Mouse (Mus musculus) lung, adult 18-20 months (tissue): ENCODE results near the gene Arrdc5.
"Not testable (repeated sequence)": the region's sequence is repeated elsewhere in the genome, so short reads cannot be mapped to it uniquely, and the experiment has no call there.

ENCODE experiments used
- DNase-seq, 2 experiments: peaks; one replicate each; pipeline ENCODE4 v3.0.0; 2022; ENCODE audit warnings: mixed read lengths in 2 of 2

Arrdc5 gene

GRCm38 (mm10) chr17:56276643-56277566 lies 23.2 kb downstream of the Arrdc5 start, which contains the start of gene Ticam1:
Ticam1 (minus strand) TSS chr17:56276786.
- DNase-seq = peak; percentile 95 to 96

- peak in 1 of 2 experiments; percentile 29 for DNase-seq
Observed at GRCm38 (mm10) chr17:56275842-56276480, 24.1 kb downstream of the Arrdc5 start.

- no peak for DNase-seq
Observed at GRCm38 (mm10) chr17:56273986-56274385, 26.1 kb downstream of the Arrdc5 start.

GRCm38 (mm10) chr17:56273482-56273881 lies 26.6 kb downstream of the Arrdc5 start:
- DNase-seq = no peak

GRCm38 (mm10) chr17:56272644-56273043 lies 27.4 kb downstream of the Arrdc5 start:
- DNase-seq = peak; percentile 73 to 79

- no peak for DNase-seq
Observed at GRCm38 (mm10) chr17:56271609-56272253, 28.4 kb downstream of the Arrdc5 start.

GRCm38 (mm10) chr17:56269741-56270140 lies 30.3 kb downstream of the Arrdc5 start:
- no peak for DNase-seq

GRCm38 (mm10) chr17:56269153-56269630 lies 30.9 kb downstream of the Arrdc5 start:
- DNase-seq = peak; percentile 75 to 84

GRCm38 (mm10) chr17:56266271-56266670 lies 33.8 kb downstream of the Arrdc5 start:
- DNase-seq = no peak

- DNase-seq = no peak
Observed at GRCm38 (mm10) chr17:56265869-56266268, 34.2 kb downstream of the Arrdc5 start.

GRCm38 (mm10) chr17:56265011-56265410 lies 35.1 kb downstream of the Arrdc5 start:
- no peak for DNase-seq

- DNase-seq = peak; percentile 79 to 81
Observed at GRCm38 (mm10) chr17:56264020-56264419, 36.1 kb downstream of the Arrdc5 start.

- DNase-seq = no peak
Observed at GRCm38 (mm10) chr17:56262645-56263094, 37.4 kb downstream of the Arrdc5 start.

GRCm38 (mm10) chr17:56261166-56261565 lies 38.9 kb downstream of the Arrdc5 start:
- peak in 1 of 2 experiments; percentile 42 for DNase-seq

- no peak for DNase-seq
Observed at GRCm38 (mm10) chr17:56259301-56260037, 40.6 kb downstream of the Arrdc5 start.

GRCm38 (mm10) chr17:56258812-56259211 lies 41.3 kb downstream of the Arrdc5 start:
- DNase-seq = not testable (repeated sequence)

- not testable (repeated sequence) for DNase-seq
Observed at GRCm38 (mm10) chr17:56258269-56258668, 41.8 kb downstream of the Arrdc5 start.

GRCm38 (mm10) chr17:56257181-56257894 lies 42.7 kb downstream of the Arrdc5 start:
- DNase-seq = peak in 1 of 2 experiments; percentile 47

- DNase-seq = peak; percentile 97
Observed at GRCm38 (mm10) chr17:56256239-56256881, 43.7 kb downstream of the Arrdc5 start, which contains the start of gene Fem1a. Fem1a (plus strand) TSS chr17:56256810.

GRCm38 (mm10) chr17:56255863-56256238 lies 44.2 kb downstream of the Arrdc5 start:
- peak; percentile 98 to 99 for DNase-seq

- DNase-seq = no peak
Observed at GRCm38 (mm10) chr17:56255429-56255828, 44.7 kb downstream of the Arrdc5 start.
